Mouse (Mus musculus) cerebellum, adult 11 months (tissue): ENCODE data around the gene Gnptg.
"Not testable (repeated sequence)": the region's sequence is repeated elsewhere in the genome, so short reads cannot be mapped to it uniquely, and the experiment has no call there.

Experiments used
- DNase-seq: peaks from one replicate; pipeline ENCODE4 v3.0.0; 2022

Gnptg gene

GRCm38 (mm10) chr17:25243131-25243780, 3.3 kb upstream of the Gnptg start:
- no peak for DNase-seq

- no peak for DNase-seq
These were observed 4.3 kb downstream of the Gnptg start for GRCm38 (mm10) chr17:25235635-25236034.

GRCm38 (mm10) chr17:25231621-25232020, 8.3 kb downstream of the Gnptg start:
- not testable (repeated sequence) for DNase-seq

GRCm38 (mm10) chr17:25230700-25231099, 9.2 kb downstream of the Gnptg start:
- DNase-seq = no peak

GRCm38 (mm10) chr17:25230014-25230655, 9.8 kb downstream of the Gnptg start:
- DNase-seq = not testable (repeated sequence)

GRCm38 (mm10) chr17:25227991-25228390, 11.9 kb downstream of the Gnptg start:
- DNase-seq = no peak

GRCm38 (mm10) chr17:25225659-25226058, 14.3 kb downstream of the Gnptg start:
- DNase-seq = no peak

GRCm38 (mm10) chr17:25224586-25225222, 15.2 kb downstream of the Gnptg start:
- DNase-seq = no peak

GRCm38 (mm10) chr17:25222951-25223601, 16.8 kb downstream of the Gnptg start:
- DNase-seq = no peak

GRCm38 (mm10) chr17:25222504-25222940, 17.4 kb downstream of the Gnptg start:
- peak; percentile 61 for DNase-seq

- DNase-seq = peak; percentile 73
These were observed 18.0 kb downstream of the Gnptg start for GRCm38 (mm10) chr17:25221821-25222503.

GRCm38 (mm10) chr17:25220746-25221145, 19.2 kb downstream of the Gnptg start:
- DNase-seq = no peak

- no peak for DNase-seq
These were observed 20.2 kb downstream of the Gnptg start for GRCm38 (mm10) chr17:25219492-25220295.

- no peak for DNase-seq
These were observed 21.0 kb downstream of the Gnptg start for GRCm38 (mm10) chr17:25218967-25219366.

GRCm38 (mm10) chr17:25215431-25215830, 24.5 kb downstream of the Gnptg start:
- no peak for DNase-seq

- no peak for DNase-seq
These were observed 28.2 kb downstream of the Gnptg start for GRCm38 (mm10) chr17:25211705-25212104.

GRCm38 (mm10) chr17:25210680-25211466, 29.1 kb downstream of the Gnptg start:
- peak; percentile 77 for DNase-seq

GRCm38 (mm10) chr17:25210006-25210405, 29.9 kb downstream of the Gnptg start:
- DNase-seq = no peak

- no peak for DNase-seq
These were observed 37.5 kb downstream of the Gnptg start for GRCm38 (mm10) chr17:25202401-25202800.

- no peak for DNase-seq
These were observed 50.8 kb downstream of the Gnptg start for GRCm38 (mm10) chr17:25189091-25189490.
